Mouse (Mus musculus) lung, embryonic 15.5 days (tissue): Measurements from ENCODE around the gene Ndufb4. TPM values are rescaled to one million over a fixed set of nuclear protein-coding genes. Genes with fewer than 3 reads are reported as not detected.
"Not testable (repeated sequence)": the region's sequence is repeated elsewhere in the genome, so short reads cannot be mapped to it uniquely, and the experiment has no call there.

Experiments used
- ATAC-seq: fragments of 200-750 bp; cut with Nextera tagmentation; 2 replicates; pipeline ENCODE4 v1.8.0; 2017; ENCODE audit warnings: moderate number of reproducible peaks, borderline replicate concordance; ENCODE audit not compliant: low FRiP score, low TSS enrichment; ENCODE audit errors: extremely low read depth
- H3K27ac ChIP-seq: fragments of 300-500 bp; sonication (generic); 2 replicates; pipeline ENCODE4 v1.5.1; 2015; ENCODE audit warnings: moderate library complexity, mild to moderate bottlenecking, inconsistent platforms
- H3K27me3 ChIP-seq: fragments of 300-500 bp; sonication (generic); 2 replicates; pipeline ENCODE4 v1.6.1; 2015; ENCODE audit warnings: inconsistent platforms
- H3K36me3 ChIP-seq: fragments of 300-500 bp; sonication (generic); 2 replicates; pipeline ENCODE4 v1.6.1; 2015; ENCODE audit warnings: inconsistent platforms
- H3K4me1 ChIP-seq: fragments of 300-500 bp; sonication (generic); 2 replicates; pipeline ENCODE4 v1.6.1; 2015; ENCODE audit warnings: inconsistent platforms
- H3K4me2 ChIP-seq: fragments of 300-500 bp; sonication (generic); 2 replicates; pipeline ENCODE4 v1.6.1; 2015; ENCODE audit warnings: inconsistent platforms, mild to moderate bottlenecking, moderate library complexity
- H3K4me3 ChIP-seq: fragments of 300-500 bp; sonication (generic); 2 replicates; pipeline ENCODE4 v1.5.1; 2015; ENCODE audit warnings: mild to moderate bottlenecking, inconsistent platforms
- H3K9ac ChIP-seq: fragments of 300-500 bp; sonication (generic); 2 replicates; pipeline ENCODE4 v1.6.1; 2015; ENCODE audit warnings: inconsistent platforms
- H3K9me3 ChIP-seq: fragments of 300-500 bp; sonication (generic); 2 replicates; pipeline ENCODE4 v1.6.1; 2016; ENCODE audit warnings: inconsistent platforms
- WGBS: fragments of 180-500 bp; shearing (Covaris S2); methylation state at CpG from one replicate; pipeline ENCODE4 v1.1.7; 2015; 5-methylcytosine and 5-hydroxymethylcytosine counted together
- polyA plus RNA-seq: library from polyadenylated mRNA; unstranded; fragments of >200 nt; fragmentation: Nextera tagmentation; extraction: Ambion mirVana; gene quantifications from 2 replicates; pipeline ENCODE4 v1.2.1, GENCODE M21; 2015

Gene Ndufb4
- polyA plus RNA-seq, result 48.8 and 53.6 TPM in 2 replicates

GRCm38 (mm10) chr16:37653731-37654657 is at the start of gene Ndufb4:
Gene Ndufb4 (minus strand): TSS chr16:37654453.
- peak within 1 kb of the TSS; percentile 52 for H3K4me2 ChIP-seq
- H3K27ac ChIP-seq, result peak within 1 kb of the TSS; percentile 57
- H3K4me1 ChIP-seq, result peaks cover 16% of the 10 kb centered on the region
- no peaks in the 10 kb centered on the region for H3K27me3 ChIP-seq
- ATAC-seq, result peak; percentile 96
- no peaks in the 10 kb centered on the region for H3K36me3 ChIP-seq
- peak within 1 kb of the TSS; percentile 82 for H3K4me3 ChIP-seq
- H3K9me3 ChIP-seq, result no peaks in the 10 kb centered on the region
- WGBS, result under 1% methylated on average over 42 of the region's 58 CpGs
- H3K9ac ChIP-seq, result peak within 1 kb of the TSS; percentile 98

- H3K4me3 ChIP-seq, result no peak overlapping the region
- no peaks in the 10 kb centered on the region for H3K27me3 ChIP-seq
- no peak overlapping the region for H3K9ac ChIP-seq
- no peaks in the 10 kb centered on the region for H3K9me3 ChIP-seq
- H3K4me1 ChIP-seq, result no peaks in the 10 kb centered on the region
- H3K27ac ChIP-seq, result no peak overlapping the region
- no peaks in the 10 kb centered on the region for H3K36me3 ChIP-seq
- no peak for ATAC-seq
- WGBS, result 62% methylated on average over 5 of the region's 5 CpGs
- H3K4me2 ChIP-seq, result no peak overlapping the region
Observed at GRCm38 (mm10) chr16:37703884-37704283, 49.6 kb upstream of the Ndufb4 start.

DNA sequence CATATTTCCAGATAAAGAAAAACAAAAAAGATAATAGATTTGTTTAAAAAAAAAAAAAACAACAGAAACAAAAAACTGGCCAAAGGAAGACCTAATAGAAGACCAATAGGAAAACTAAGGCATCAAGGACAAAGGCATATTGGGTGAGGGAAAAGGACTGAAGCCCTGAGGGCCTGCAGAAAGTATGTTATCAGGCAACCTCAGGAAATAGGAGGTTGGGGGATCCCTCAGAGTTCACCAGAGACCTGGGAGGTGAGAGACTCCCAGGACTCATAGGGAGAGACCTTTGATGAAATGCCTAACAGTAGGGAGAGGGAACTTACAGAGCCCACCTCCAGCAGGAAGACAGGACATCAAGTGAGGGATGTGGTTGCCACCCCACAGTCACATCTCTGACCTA is 45.8 kb upstream of the Ndufb4 start:
- ATAC-seq, H3K27me3 ChIP-seq, H3K4me3 ChIP-seq, H3K4me1 ChIP-seq, H3K4me2 ChIP-seq, H3K27ac ChIP-seq, H3K9ac ChIP-seq, H3K36me3 ChIP-seq, H3K9me3 ChIP-seq: not testable (repeated sequence)

DNA sequence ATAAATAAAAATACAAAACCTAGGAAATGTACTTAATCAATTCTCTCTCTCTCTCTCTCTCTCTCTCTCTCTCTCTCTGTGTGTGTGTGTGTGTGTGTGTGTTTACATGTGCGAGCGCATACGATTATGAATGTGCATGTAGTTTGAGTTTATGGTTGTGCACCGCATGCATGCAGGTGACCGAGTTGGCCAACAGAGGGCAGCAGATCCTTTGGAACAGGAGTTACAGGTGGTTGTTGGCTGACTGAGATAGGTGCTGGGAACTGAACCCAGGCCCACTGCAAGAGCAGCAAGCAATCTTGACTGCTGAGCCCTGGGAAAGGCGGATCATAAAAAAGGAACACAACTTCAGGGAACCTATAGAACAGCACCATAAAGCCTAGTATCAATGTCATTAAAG is 44.5 kb upstream of the Ndufb4 start:
- Histone ChIP-seq H3K27me3 (no peaks in the 10 kb centered on the region), H3K27ac (no peak overlapping the region)
- WGBS, result 93% methylated on average over 6 of the region's 6 CpGs

DNA sequence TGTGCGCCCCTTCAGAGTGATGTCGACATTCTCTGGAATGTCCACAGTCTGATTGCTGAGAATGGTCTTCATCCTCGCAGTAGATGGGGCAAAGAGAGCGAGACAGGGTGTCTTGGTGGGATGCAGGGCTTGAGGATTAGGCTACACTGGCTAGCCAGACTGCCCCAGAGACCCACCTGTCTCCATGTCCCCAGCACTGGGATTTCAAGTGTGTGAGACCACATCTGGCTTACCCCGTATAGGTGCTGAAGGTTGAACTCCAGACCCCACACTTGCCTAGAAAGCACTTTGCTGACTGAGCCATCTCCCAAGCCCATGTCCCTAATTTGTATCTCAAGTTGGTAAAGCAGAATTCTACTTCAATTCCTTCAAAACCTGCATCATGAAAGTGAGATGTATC is 43.0 kb upstream of the Ndufb4 start:
- Histone ChIP-seq H3K4me3 (no peak overlapping the region), H3K9ac (no peak overlapping the region), H3K27ac (no peak overlapping the region), H3K27me3 (no peaks in the 10 kb centered on the region), H3K9me3 (no peaks in the 10 kb centered on the region), H3K36me3 (no peaks in the 10 kb centered on the region), H3K4me1 (no peaks in the 10 kb centered on the region), H3K4me2 (no peak overlapping the region)
- no peak for ATAC-seq
- 74% methylated on average over 5 of the region's 5 CpGs for WGBS

More for the DNA sequence above, 44.5 kb upstream of the Ndufb4 start:
- Histone ChIP-seq H3K9me3 (no peaks in the 10 kb centered on the region), H3K4me2 (no peak overlapping the region), H3K4me1 (no peaks in the 10 kb centered on the region), H3K9ac (no peak overlapping the region), H3K4me3 (no peak overlapping the region), H3K36me3 (no peaks in the 10 kb centered on the region)
- no peak for ATAC-seq

- WGBS, result 63% methylated on average over 12 of the region's 12 CpGs
- Histone ChIP-seq H3K4me2 (no peak overlapping the region), H3K27ac (no peak overlapping the region), H3K27me3 (no peaks in the 10 kb centered on the region), H3K36me3 (no peaks in the 10 kb centered on the region), H3K9ac (no peak overlapping the region), H3K9me3 (no peaks in the 10 kb centered on the region), H3K4me3 (no peak overlapping the region), H3K4me1 (peaks cover 15% of the 10 kb centered on the region)
- ATAC-seq, result no peak
Observed at GRCm38 (mm10) chr16:37690932-37691730, 36.9 kb upstream of the Ndufb4 start.

- Histone ChIP-seq H3K4me2 (no peak overlapping the region), H3K4me1 (peaks cover 20% of the 10 kb centered on the region), H3K4me3 (no peak overlapping the region), H3K27me3 (no peaks in the 10 kb centered on the region), H3K9ac (no peak overlapping the region), H3K27ac (peak overlapping the region; percentile 33; the same call in 1 of the 2 replicates), H3K9me3 (no peaks in the 10 kb centered on the region), H3K36me3 (no peaks in the 10 kb centered on the region)
- WGBS, result 73% methylated on average over 6 of the region's 6 CpGs
- no peak for ATAC-seq
Observed at GRCm38 (mm10) chr16:37690465-37690864, 36.2 kb upstream of the Ndufb4 start.

DNA sequence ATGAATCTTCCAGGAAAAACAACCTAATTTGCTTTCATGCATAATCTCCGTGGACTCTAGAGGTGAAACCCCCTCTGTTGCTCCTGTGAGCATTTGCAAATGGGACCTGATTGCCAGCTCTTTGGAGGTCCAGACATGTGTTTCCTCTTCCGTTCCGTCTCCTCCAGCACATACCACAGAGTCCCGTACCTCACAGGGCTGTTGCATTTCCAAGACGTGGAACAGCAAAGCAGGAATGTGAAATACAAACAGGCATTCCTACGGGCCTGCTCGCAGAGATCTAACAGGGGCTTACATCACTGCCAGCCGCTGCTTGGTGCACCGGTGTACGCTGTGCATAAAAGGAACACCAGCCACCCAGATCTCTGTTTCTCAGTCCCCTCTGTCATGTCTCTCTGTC is 35.7 kb upstream of the Ndufb4 start:
- 21% methylated on average over 10 of the region's 10 CpGs for WGBS
- peak overlapping the region; percentile 33; the same call in 1 of the 2 replicates for H3K27ac ChIP-seq
- H3K4me2 ChIP-seq, result no peak overlapping the region
- ATAC-seq, result peak; percentile 44; the same call in 1 of the 2 replicates
- peaks cover 24% of the 10 kb centered on the region for H3K4me1 ChIP-seq
- no peaks in the 10 kb centered on the region for H3K27me3 ChIP-seq
- H3K9me3 ChIP-seq, result no peaks in the 10 kb centered on the region
- H3K36me3 ChIP-seq, result no peaks in the 10 kb centered on the region
- no peak overlapping the region for H3K4me3 ChIP-seq
- H3K9ac ChIP-seq, result no peak overlapping the region

- Histone ChIP-seq H3K9ac (no peak overlapping the region), H3K36me3 (no peaks in the 10 kb centered on the region), H3K4me3 (no peak overlapping the region), H3K9me3 (no peaks in the 10 kb centered on the region), H3K27ac (peak overlapping the region; percentile 33; the same call in 1 of the 2 replicates), H3K27me3 (no peaks in the 10 kb centered on the region), H3K4me1 (peaks cover 26% of the 10 kb centered on the region), H3K4me2 (no peak overlapping the region)
- no peak for ATAC-seq
- 54% methylated on average over 8 of the region's 8 CpGs for WGBS
Observed at GRCm38 (mm10) chr16:37689251-37689926, 35.1 kb upstream of the Ndufb4 start.

GRCm38 (mm10) chr16:37688181-37688580 is 33.9 kb upstream of the Ndufb4 start:
- no peaks in the 10 kb centered on the region for H3K36me3 ChIP-seq
- no peak overlapping the region for H3K4me2 ChIP-seq
- no peak overlapping the region for H3K4me3 ChIP-seq
- H3K9me3 ChIP-seq, result no peaks in the 10 kb centered on the region
- no peak overlapping the region for H3K9ac ChIP-seq
- WGBS, result 60% methylated on average over 2 of the region's 2 CpGs
- peaks cover 37% of the 10 kb centered on the region for H3K4me1 ChIP-seq
- no peaks in the 10 kb centered on the region for H3K27me3 ChIP-seq
- no peak overlapping the region for H3K27ac ChIP-seq
- no peak for ATAC-seq

GRCm38 (mm10) chr16:37687301-37687980 is 33.2 kb upstream of the Ndufb4 start:
- Histone ChIP-seq H3K4me2 (no peak overlapping the region), H3K9me3 (no peaks in the 10 kb centered on the region), H3K27me3 (no peaks in the 10 kb centered on the region), H3K9ac (no peak overlapping the region), H3K4me3 (no peak overlapping the region), H3K27ac (no peak overlapping the region), H3K36me3 (no peaks in the 10 kb centered on the region), H3K4me1 (peaks cover 43% of the 10 kb centered on the region)
- WGBS, result 67% methylated on average over 14 of the region's 14 CpGs
- no peak for ATAC-seq
